Mouse (Mus musculus) lung, postnatal 0 days (tissue): ENCODE data around the gene Kcnn4. TPM values are rescaled to one million over a fixed set of nuclear protein-coding genes. Genes with fewer than 3 reads are reported as not detected.

Source experiments
- ATAC-seq: fragments of 200-750 bp; cut with Nextera tagmentation; 2 replicates; pipeline ENCODE4 v1.8.0; 2017; ENCODE audit warnings: moderate library complexity
- DNase-seq: peaks from one replicate; pipeline ENCODE4 v3.0.0-alpha.2; 2016; ENCODE audit warnings: low spot score
- H3K27ac ChIP-seq: fragments of 300-500 bp; sonication (generic); 2 replicates; pipeline ENCODE4 v1.5.1; 2014; ENCODE audit warnings: antibody characterized with exemption, mild to moderate bottlenecking, low read length, mixed read lengths
- H3K27me3 ChIP-seq: fragments of 300-500 bp; sonication (generic); replicated peaks from 2 replicates; pipeline ENCODE4 v1.6.1; 2014; ENCODE audit warnings: low read length, mixed read lengths; ENCODE audit not compliant: insufficient read depth
- H3K36me3 ChIP-seq: fragments of 300-500 bp; sonication (generic); 2 replicates; pipeline ENCODE4 v1.6.1; 2014; ENCODE audit warnings: low read length, mixed read lengths; ENCODE audit not compliant: insufficient read depth
- H3K4me1 ChIP-seq: fragments of 300-500 bp; sonication (generic); 2 replicates; pipeline ENCODE4 v1.6.1; 2014; ENCODE audit warnings: antibody characterized with exemption, low read depth, low read length, mixed read lengths; ENCODE audit not compliant: insufficient read depth
- H3K4me2 ChIP-seq: fragments of 300-500 bp; sonication (generic); replicated peaks from 2 replicates; pipeline ENCODE4 v1.6.1; 2014; ENCODE audit warnings: low read depth, mild to moderate bottlenecking, low read length, moderate library complexity, mixed read lengths
- H3K4me3 ChIP-seq: fragments of 300-500 bp; sonication (generic); 2 replicates; pipeline ENCODE4 v1.5.1; 2014; ENCODE audit warnings: low read depth, low read length
- H3K9ac ChIP-seq: fragments of 300-500 bp; sonication (generic); replicated peaks from 2 replicates; pipeline ENCODE4 v1.6.1; 2014; ENCODE audit warnings: low read depth, mild to moderate bottlenecking
- H3K9me3 ChIP-seq: fragments of 300-500 bp; sonication (generic); 2 replicates; pipeline ENCODE4 v1.6.1; 2016; ENCODE audit warnings: low read length, mixed read lengths
- CTCF ChIP-seq: IDR thresholded peaks from 2 replicates; pipeline ENCODE4 v1.5.1; 2016; ENCODE audit warnings: antibody characterized with exemption, mild to moderate bottlenecking
- EP300 ChIP-seq: IDR thresholded peaks from 2 replicates; pipeline ENCODE4 v1.6.1; 2016; ENCODE audit warnings: antibody characterized with exemption, mild to moderate bottlenecking, control low read depth
- WGBS: fragments of 180-500 bp; shearing (Covaris S2); extraction: QIAGEN DNeasy Blood & Tissue Kit; methylation state at CpG from one replicate; pipeline ENCODE4 v1.1.7; 2014; 5-methylcytosine and 5-hydroxymethylcytosine counted together
- microRNA-seq: library from miRNA; unstranded; fragments of <30 nt; microRNA quantifications from one replicate; pipeline ENCODE4, GENCODE M21; 2016
- polyA plus RNA-seq: library from polyadenylated mRNA; unstranded; fragments of >200 nt; fragmentation: Nextera tagmentation; extraction: Ambion mirVana; gene quantifications from 2 replicates; pipeline ENCODE4 v1.2.1, GENCODE M21; 2015

Gene Kcnn4
- polyA plus RNA-seq, 1 experiment from 2014 or later: 2.6 TPM

- no peak for DNase-seq
- ATAC-seq: no peak
- TF ChIP-seq EP300 (no peak), CTCF (no peak)
- Histone ChIP-seq H3K9me3 (no peaks in the 10 kb centered on the region), H3K9ac (no peak overlapping the region), H3K27ac (no peak overlapping the region), H3K4me2 (no peak overlapping the region), H3K36me3 (no peaks in the 10 kb centered on the region), H3K4me3 (no peak overlapping the region), H3K4me1 (no peaks in the 10 kb centered on the region), H3K27me3 (0 out of 2 replicates have a peak, but pooled peaks cover 5% of the 10 kb centered on the region)
- WGBS: 27% methylated on average over 11 of the region's 11 CpGs
Measured at GRCm38 (mm10) chr7:24431713-24432112, 61.6 kb downstream of the Kcnn4 start.

GRCm38 (mm10) chr7:24435305-24435704 lies 65.2 kb downstream of the Kcnn4 start:
- Histone ChIP-seq H3K4me1 (no peaks in the 10 kb centered on the region), H3K36me3 (no peaks in the 10 kb centered on the region), H3K4me2 (no peak overlapping the region), H3K4me3 (no peak overlapping the region), H3K27me3 (0 out of 2 replicates have a peak, but pooled peaks cover 5% of the 10 kb centered on the region), H3K9ac (no peak overlapping the region), H3K27ac (no peak overlapping the region), H3K9me3 (no peaks in the 10 kb centered on the region)
- WGBS: 56% methylated on average over 5 of the region's 5 CpGs
- TF ChIP-seq EP300: no peak
- no peak for TF ChIP-seq CTCF
- DNase-seq (no peak), ATAC-seq (no peak)

Small RNA genes within 50 kb of the gene (microRNA-seq; reads per million reads assigned to microRNA genes)
- not detected for gene Gm27592

Other genes with a start within 250 kb of the Kcnn4 start
- gene Zfp235, start 236.1 kb upstream of the Kcnn4 start, polyA plus RNA-seq: 10.2 and 11.5 TPM in 2 replicates
- gene Zfp114, start 195.2 kb upstream of the Kcnn4 start, polyA plus RNA-seq: 0.90 and 1.1 TPM in 2 replicates
- 3.7 and 4.4 TPM in 2 replicates for gene Zfp111, start 158.8 kb upstream of the Kcnn4 start, polyA plus RNA-seq
- gene Zfp109, start 132.7 kb upstream of the Kcnn4 start, polyA plus RNA-seq: 1.2 and 1.7 TPM in 2 replicates
- 2.2 and 2.4 TPM in 2 replicates for gene Zfp108, start 115.5 kb upstream of the Kcnn4 start, polyA plus RNA-seq
- 4.4 and 5.3 TPM in 2 replicates for gene Zfp93, start 99.8 kb upstream of the Kcnn4 start, polyA plus RNA-seq
- gene Zfp61, start 69.0 kb upstream of the Kcnn4 start, polyA plus RNA-seq: 15.7 and 16.7 TPM in 2 replicates
- gene Zfp94, start 53.6 kb upstream of the Kcnn4 start, polyA plus RNA-seq: 5.2 and 5.7 TPM in 2 replicates
- 0.27 TPM in 2 replicates for gene Tescl, start 36.3 kb upstream of the Kcnn4 start, polyA plus RNA-seq
- gene Lypd5, start 21.1 kb upstream of the Kcnn4 start, polyA plus RNA-seq: not detected in 2 replicates
- 15.2 and 16.4 TPM in 2 replicates for gene Smg9, start 29.4 kb downstream of the Kcnn4 start, polyA plus RNA-seq
- 0.24 and 0.29 TPM in 2 replicates for gene Irgc1, start 82.0 kb downstream of the Kcnn4 start, polyA plus RNA-seq
- 65.8 and 72.0 TPM in 2 replicates for gene Plaur, start 92.2 kb downstream of the Kcnn4 start, polyA plus RNA-seq
- gene Cadm4, start 111.8 kb downstream of the Kcnn4 start, polyA plus RNA-seq: 1.7 and 1.9 TPM in 2 replicates
- gene Zfp428, start 136.7 kb downstream of the Kcnn4 start, polyA plus RNA-seq: 13.1 and 17.0 TPM in 2 replicates
- gene AC161166.1, start 142.2 kb downstream of the Kcnn4 start, polyA plus RNA-seq: 0.06 and 0.10 TPM in 2 replicates
- 3.5 and 4.0 TPM in 2 replicates for gene Irgq, start 160.4 kb downstream of the Kcnn4 start, polyA plus RNA-seq
- gene Pinlyp, start 175.9 kb downstream of the Kcnn4 start, polyA plus RNA-seq: 0.19 and 0.39 TPM in 2 replicates
- gene Xrcc1, start 176.0 kb downstream of the Kcnn4 start, polyA plus RNA-seq: 35.4 and 37.0 TPM in 2 replicates
- gene Ethe1, start 217.3 kb downstream of the Kcnn4 start, polyA plus RNA-seq: 13.4 and 14.5 TPM in 2 replicates
- gene Zfp575, start 217.4 kb downstream of the Kcnn4 start, polyA plus RNA-seq: 1.5 TPM in 2 replicates
- 0.33 and 0.42 TPM in 2 replicates for gene Phldb3, start 240.5 kb downstream of the Kcnn4 start, polyA plus RNA-seq